Mouse (Mus musculus): ENCODE data around the gene Cdh13. TPM values are rescaled to one million over a fixed set of nuclear protein-coding genes. Genes with fewer than 3 reads are reported as not detected.
A peak's percentile ranks its signal among the peaks of the same experiment; 100 is the strongest.

The Cdh13 gene
- total RNA-seq, 4 experiments from 2014 or later: 6.9 to 11.9 (median 7.5) TPM

GRCm38 (mm10) chr8:119102871-119103270, 819.3 kb downstream of the Cdh13 start:
- DNase-seq: no peak

GRCm38 (mm10) chr8:119109655-119110054, 826.1 kb downstream of the Cdh13 start:
- no peak for DNase-seq

GRCm38 (mm10) chr8:119112861-119113260, 829.3 kb downstream of the Cdh13 start:
- DNase-seq: no peak

GRCm38 (mm10) chr8:119121236-119121635, 837.7 kb downstream of the Cdh13 start:
- DNase-seq: no peak

- DNase-seq: no peak
These were observed 844.3 kb downstream of the Cdh13 start for GRCm38 (mm10) chr8:119127841-119128240.

GRCm38 (mm10) chr8:119128266-119128665, 844.7 kb downstream of the Cdh13 start:
- no peak for DNase-seq

GRCm38 (mm10) chr8:119156454-119156921, 873.0 kb downstream of the Cdh13 start:
- DNase-seq: no peak

GRCm38 (mm10) chr8:119158628-119159027, 875.1 kb downstream of the Cdh13 start:
- DNase-seq: no peak

GRCm38 (mm10) chr8:119159794-119160193, 876.3 kb downstream of the Cdh13 start:
- DNase-seq: no peak

GRCm38 (mm10) chr8:119164076-119164475, 880.5 kb downstream of the Cdh13 start:
- no peak for DNase-seq

GRCm38 (mm10) chr8:119177226-119177935, 893.8 kb downstream of the Cdh13 start:
- DNase-seq: no peak

GRCm38 (mm10) chr8:119180626-119181025, 897.1 kb downstream of the Cdh13 start:
- DNase-seq: no peak

GRCm38 (mm10) chr8:119195695-119196094, 912.2 kb downstream of the Cdh13 start:
- DNase-seq: no peak

GRCm38 (mm10) chr8:119196486-119197150, 913.1 kb downstream of the Cdh13 start:
- peak; percentile 55 for DNase-seq

GRCm38 (mm10) chr8:119208567-119208966, 925.0 kb downstream of the Cdh13 start:
- DNase-seq: no peak

- DNase-seq: peak; percentile 12
These were observed 941.0 kb downstream of the Cdh13 start for GRCm38 (mm10) chr8:119224547-119224946.

GRCm38 (mm10) chr8:119245181-119245580, 961.6 kb downstream of the Cdh13 start:
- DNase-seq: no peak

GRCm38 (mm10) chr8:119245641-119246040, 962.1 kb downstream of the Cdh13 start:
- no peak for DNase-seq

- no peak for DNase-seq
These were observed 970.8 kb downstream of the Cdh13 start for GRCm38 (mm10) chr8:119254358-119254757.

- no peak for DNase-seq
These were observed 975.1 kb downstream of the Cdh13 start for GRCm38 (mm10) chr8:119258642-119259041.

- no peak for DNase-seq
These were observed 980.2 kb downstream of the Cdh13 start for GRCm38 (mm10) chr8:119263750-119264149.

GRCm38 (mm10) chr8:119266304-119266703, 982.8 kb downstream of the Cdh13 start:
- DNase-seq: no peak

GRCm38 (mm10) chr8:119269576-119269975, 986.0 kb downstream of the Cdh13 start:
- no peak for DNase-seq

GRCm38 (mm10) chr8:119270371-119270770, 986.8 kb downstream of the Cdh13 start:
- no peak for DNase-seq
